Mouse (Mus musculus) ES-E14 (cell line): Measurements from ENCODE around the gene Hectd4. TPM values are rescaled to one million over a fixed set of nuclear protein-coding genes. Genes with fewer than 3 reads are reported as not detected.

Experiments used
- DNase-seq: peaks from one replicate; pipeline ENCODE4 v3.0.0-alpha.2; 2013; ENCODE audit warnings: low read depth, low spot score
- H3K27ac ChIP-seq: 2 replicates; pipeline ENCODE4 v1.5.1; 2012; ENCODE audit warnings: low read depth, mild to moderate bottlenecking, low read length, moderate library complexity, mixed read lengths; ENCODE audit not compliant: poor library complexity, insufficient read depth, severe bottlenecking
- H3K36me3 ChIP-seq: 2 replicates; pipeline ENCODE4 v1.6.1; 2012; ENCODE audit warnings: mild to moderate bottlenecking, low read length, moderate library complexity, mixed read lengths; ENCODE audit not compliant: control insufficient read depth, poor library complexity, insufficient read depth, severe bottlenecking
- H3K4me1 ChIP-seq, 2 experiments: fragments of 150-350 bp in 1 of 2; sonication (generic) in 1 of 2; 2 replicates each; pipeline ENCODE4 v1.6.1; 2012; ENCODE audit warnings: low read length in 2 of 2, mild to moderate bottlenecking in 1 of 2, mixed read lengths in 1 of 2; ENCODE audit not compliant: control insufficient read depth in 2 of 2, insufficient read depth in 2 of 2, poor library complexity in 1 of 2
- H3K4me3 ChIP-seq, 2 experiments: fragments of 150-350 bp in 1 of 2; sonication (generic) in 1 of 2; 2 replicates each; pipeline ENCODE4 v1.5.1; 2012; ENCODE audit warnings: low read length in 2 of 2, low read depth in 1 of 2, mild to moderate bottlenecking in 1 of 2, mixed read lengths in 1 of 2; ENCODE audit not compliant: insufficient read depth in 1 of 2, poor library complexity in 1 of 2, severe bottlenecking in 1 of 2
- H3K9ac ChIP-seq: 2 replicates; pipeline ENCODE4 v1.6.1; 2012; ENCODE audit warnings: low read depth, mild to moderate bottlenecking, low read length, mixed read lengths; ENCODE audit not compliant: poor library complexity, insufficient read depth, severe bottlenecking
- H3K9me3 ChIP-seq: fragments of 150-350 bp; sonication (generic); 2 replicates; pipeline ENCODE4 v1.6.1; 2012; ENCODE audit warnings: low read depth, mild to moderate bottlenecking, low read length; ENCODE audit not compliant: control insufficient read depth, insufficient read depth
- CHD2 ChIP-seq: IDR thresholded peaks from 2 replicates; pipeline ENCODE4 v1.6.1; 2014; ENCODE audit warnings: mild to moderate bottlenecking, low read depth, low read length, inconsistent platforms
- HCFC1 ChIP-seq: IDR thresholded peaks from 2 replicates; pipeline ENCODE4 v1.6.1; 2012; ENCODE audit warnings: low read length, inconsistent platforms, borderline replicate concordance; ENCODE audit not compliant: insufficient read depth
- MAFK ChIP-seq: IDR thresholded peaks from 2 replicates; pipeline ENCODE4 v1.6.1; 2014; ENCODE audit warnings: mild to moderate bottlenecking, low read depth, low read length, inconsistent platforms; ENCODE audit not compliant: insufficient read depth
- ZC3H11A ChIP-seq: IDR thresholded peaks from 2 replicates; pipeline ENCODE4 v1.6.1; 2012; ENCODE audit warnings: low read depth, mild to moderate bottlenecking, inconsistent platforms, low read length, borderline replicate concordance
- ZNF384 ChIP-seq: IDR thresholded peaks from 2 replicates; pipeline ENCODE4 v1.6.1; 2012; ENCODE audit warnings: low read depth, low read length, inconsistent platforms
- in situ Hi-C, 2 experiments: fragments of 600-800 bp; cut with MboI; formaldehyde crosslinking; loops; one replicate each; pipeline ENCODE4 v1.15.1; 2025; ENCODE audit warnings: low sequenced_read_pairs in 2 of 2, inconsistent platforms in 1 of 2; ENCODE audit not compliant: unreplicated experiment in 2 of 2
- total RNA-seq: library from RNA; depleted of rRNA; stranded (reverse); fragments of 300-350 nt; gene quantifications from 2 replicates; pipeline ENCODE4 v1.2.3, GENCODE M21; 2012

The Hectd4 gene
- total RNA-seq, 1 experiment: 14.2 TPM

GRCm38 (mm10) chr5:121184375-121184774, 35.6 kb upstream of the Hectd4 start:
- H3K4me3 ChIP-seq: no peak overlapping the region
- H3K9me3 ChIP-seq: no peaks in the 10 kb centered on the region
- H3K4me1 ChIP-seq: peaks cover 4 to 20% of the 10 kb centered on the region in 2 experiments
- no peaks in the 10 kb centered on the region; the same call in 1 of the 2 replicates for H3K36me3 ChIP-seq
- no peak overlapping the region for H3K9ac ChIP-seq
- TF ChIP-seq MAFK: no peak
- H3K27ac ChIP-seq: no peak overlapping the region
- in situ Hi-C loops: no loop called here
- no peak for DNase-seq

- no peak for DNase-seq
- no peak overlapping the region for H3K27ac ChIP-seq
- no peaks in the 10 kb centered on the region; the same call in 1 of the 2 replicates for H3K36me3 ChIP-seq
- in situ Hi-C loops: no loop called here
- TF ChIP-seq ZC3H11A (no peak), HCFC1 (no peak), CHD2 (no peak), MAFK (no peak), ZNF384 (no peak)
- H3K4me1 ChIP-seq: peaks cover 7 to 20% of the 10 kb centered on the region in 2 experiments
- H3K9me3 ChIP-seq: no peaks in the 10 kb centered on the region
- H3K4me3 ChIP-seq: no peak overlapping the region
- no peak overlapping the region for H3K9ac ChIP-seq
These were observed 35.0 kb upstream of the Hectd4 start for GRCm38 (mm10) chr5:121184945-121185551.

DNA sequence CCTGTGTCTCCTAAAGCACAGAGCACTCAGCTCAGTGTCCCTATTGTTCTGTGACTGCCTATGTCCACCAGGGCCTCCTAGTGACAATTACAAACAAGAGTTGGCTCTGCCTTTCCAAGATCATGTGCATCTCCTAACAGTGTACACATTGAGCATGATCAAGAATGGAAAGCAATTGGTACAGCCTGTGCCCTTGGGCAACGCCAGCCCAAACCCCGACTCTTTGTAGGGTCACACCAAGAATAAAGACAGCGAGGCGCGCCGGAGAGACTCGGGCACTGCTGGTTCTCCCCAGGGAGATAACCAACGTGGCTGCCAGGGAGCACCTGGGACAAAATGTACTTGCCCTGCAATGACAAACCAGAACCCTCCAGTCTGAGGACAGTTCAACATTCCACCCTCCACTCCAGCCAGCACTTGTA, 32.4 kb upstream of the Hectd4 start:
- no peaks in the 10 kb centered on the region; the same call in 1 of the 2 replicates for H3K36me3 ChIP-seq
- DNase-seq: no peak
- no peak for TF ChIP-seq ZNF384
- no peak for TF ChIP-seq CHD2
- TF ChIP-seq MAFK: no peak
- no peak for TF ChIP-seq HCFC1
- no peak for TF ChIP-seq ZC3H11A
- H3K9me3 ChIP-seq: no peaks in the 10 kb centered on the region
- no peak overlapping the region for H3K27ac ChIP-seq
- no peak overlapping the region for H3K9ac ChIP-seq
- H3K4me3 ChIP-seq: no peak overlapping the region
- H3K4me1 ChIP-seq: peaks cover 4 to 20% of the 10 kb centered on the region in 2 experiments; a peak in 3 of 4 replicates
- in situ Hi-C loops: no loop called here

DNA sequence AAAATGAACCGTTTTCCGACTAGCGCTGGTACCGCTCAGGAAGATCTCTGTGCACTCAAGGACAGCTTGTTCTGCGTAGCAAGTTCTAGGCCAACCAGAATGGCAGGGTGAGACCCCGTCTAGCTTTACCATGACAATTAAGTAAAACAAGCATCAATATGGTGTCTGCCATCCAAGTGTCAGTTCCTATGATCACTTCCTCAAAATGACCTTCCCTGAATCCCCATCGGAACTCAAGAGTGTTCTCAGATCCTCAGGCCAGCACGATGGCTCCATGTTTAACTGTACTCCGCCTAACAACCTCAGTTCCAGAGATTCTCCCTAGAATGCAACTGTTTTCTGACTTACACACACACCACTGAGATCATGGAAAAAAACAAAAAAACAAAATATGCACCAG, 31.8 kb upstream of the Hectd4 start:
- in situ Hi-C loops: no loop called here
- TF ChIP-seq MAFK (no peak), ZC3H11A (no peak), HCFC1 (no peak), CHD2 (no peak), ZNF384 (no peak)
- Histone ChIP-seq H3K9ac (no peak overlapping the region), H3K4me1 (peaks cover 4 to 18% of the 10 kb centered on the region in 2 experiments; a peak in 3 of 4 replicates), H3K36me3 (no peaks in the 10 kb centered on the region; the same call in 1 of the 2 replicates), H3K9me3 (no peaks in the 10 kb centered on the region), H3K4me3 (no peak overlapping the region), H3K27ac (no peak overlapping the region)
- DNase-seq: no peak

DNA sequence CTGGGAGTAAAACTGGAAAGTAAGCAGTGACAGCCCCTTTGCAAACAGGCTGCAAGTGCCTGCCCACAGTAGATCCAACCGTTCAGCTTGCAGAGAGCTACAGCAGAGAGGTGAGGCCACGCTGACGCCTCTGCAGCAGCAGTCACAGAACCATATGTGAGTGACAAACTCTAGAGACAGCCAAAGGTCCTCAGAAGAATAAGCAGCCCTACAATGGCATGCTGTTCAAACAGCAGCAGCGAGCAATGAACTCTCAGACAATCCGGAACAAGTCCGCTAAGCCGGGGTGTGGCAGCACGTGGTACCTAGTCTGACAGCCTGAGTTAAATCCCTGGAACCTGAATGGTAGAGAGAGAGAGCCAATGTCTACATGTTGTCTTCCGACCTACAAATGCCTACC, 30.8 kb upstream of the Hectd4 start:
- Histone ChIP-seq H3K4me1 (peaks cover 4 to 18% of the 10 kb centered on the region in 2 experiments; a peak in 3 of 4 replicates), H3K27ac (no peak overlapping the region), H3K4me3 (no peak overlapping the region), H3K36me3 (no peaks in the 10 kb centered on the region; the same call in 1 of the 2 replicates), H3K9me3 (no peaks in the 10 kb centered on the region), H3K9ac (no peak overlapping the region)
- no peak for DNase-seq
- TF ChIP-seq MAFK (no peak), CHD2 (no peak), ZC3H11A (no peak), HCFC1 (no peak)
- in situ Hi-C loops: no loop called here
